Mouse (Mus musculus): ENCODE data around the gene Cops6. TPM values are rescaled to one million over a fixed set of nuclear protein-coding genes. Genes with fewer than 3 reads are reported as not detected.

The Cops6 gene
- 332 and 333 TPM in 2 replicates for polyA plus RNA-seq (2016; fragmentation: Nextera tagmentation; extraction: Ambion mirVana)

DNA sequence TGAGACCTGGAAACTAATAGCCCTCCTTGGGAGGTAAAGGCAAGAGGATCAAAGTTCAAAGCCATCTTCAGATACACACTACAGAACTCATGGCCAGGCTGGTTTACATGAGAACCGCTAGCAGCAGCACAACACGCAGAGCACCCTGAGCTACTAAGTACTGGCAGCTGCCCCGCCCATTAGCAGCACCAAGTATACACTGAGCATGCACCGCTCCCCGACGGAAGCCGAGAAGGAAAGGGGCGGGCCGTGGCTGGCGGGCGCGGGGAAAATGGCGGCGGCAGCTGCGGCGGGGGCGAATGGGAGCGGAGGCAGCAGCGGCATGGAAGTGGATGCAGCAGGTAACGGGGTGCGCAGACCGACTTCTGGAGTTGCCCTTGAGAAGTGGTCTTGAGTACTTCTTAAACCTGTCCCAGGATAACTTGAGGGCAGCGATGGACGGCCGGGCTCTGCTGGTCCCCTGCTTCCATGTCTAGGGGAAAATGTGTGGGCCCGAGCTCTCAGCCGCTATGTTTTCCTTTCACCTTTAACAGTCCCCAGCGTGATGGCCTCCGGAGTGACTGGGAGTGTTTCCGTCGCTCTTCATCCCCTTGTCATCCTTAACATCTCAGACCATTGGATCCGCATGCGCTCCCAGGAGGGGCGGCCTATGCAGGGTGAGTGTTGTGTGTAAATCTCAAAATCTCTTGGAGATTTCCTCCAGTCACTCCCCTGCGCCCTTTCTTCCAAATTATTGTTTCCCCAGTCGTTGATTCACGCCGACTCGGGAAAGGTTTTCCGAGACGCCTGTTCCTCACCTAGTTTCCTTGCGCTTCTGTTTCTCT, at the start of gene Cops6:
Gene Cops6, plus strand, starts transcription at position 230 of the 824 bp plus-strand sequence.
- H3K4me3 ChIP-seq (replicated peaks) = peak within 1 kb of the TSS; percentile 70
- no peaks in the 10 kb centered on the region for H3K27me3 ChIP-seq
- peak within 1 kb of the TSS; percentile 74 for H3K4me2 ChIP-seq
- ATAC-seq (ENCODE audit: insufficient number of reproducible peaks, insufficient read depth, low FRiP score, low TSS enrichment, low read depth) = peak; percentile 94
- WGBS = under 1% methylated on average over 41 of the region's 42 CpGs
- no peaks in the 10 kb centered on the region for H3K9me3 ChIP-seq
- H3K36me3 ChIP-seq = peaks cover 38% of the 10 kb centered on the region
- H3K27ac ChIP-seq = peak within 1 kb of the TSS; percentile 72
- peak within 1 kb of the TSS; percentile 76 for H3K9ac ChIP-seq (replicated peaks)
- peaks cover 12% of the 10 kb centered on the region for H3K4me1 ChIP-seq (replicated peaks)

DNA sequence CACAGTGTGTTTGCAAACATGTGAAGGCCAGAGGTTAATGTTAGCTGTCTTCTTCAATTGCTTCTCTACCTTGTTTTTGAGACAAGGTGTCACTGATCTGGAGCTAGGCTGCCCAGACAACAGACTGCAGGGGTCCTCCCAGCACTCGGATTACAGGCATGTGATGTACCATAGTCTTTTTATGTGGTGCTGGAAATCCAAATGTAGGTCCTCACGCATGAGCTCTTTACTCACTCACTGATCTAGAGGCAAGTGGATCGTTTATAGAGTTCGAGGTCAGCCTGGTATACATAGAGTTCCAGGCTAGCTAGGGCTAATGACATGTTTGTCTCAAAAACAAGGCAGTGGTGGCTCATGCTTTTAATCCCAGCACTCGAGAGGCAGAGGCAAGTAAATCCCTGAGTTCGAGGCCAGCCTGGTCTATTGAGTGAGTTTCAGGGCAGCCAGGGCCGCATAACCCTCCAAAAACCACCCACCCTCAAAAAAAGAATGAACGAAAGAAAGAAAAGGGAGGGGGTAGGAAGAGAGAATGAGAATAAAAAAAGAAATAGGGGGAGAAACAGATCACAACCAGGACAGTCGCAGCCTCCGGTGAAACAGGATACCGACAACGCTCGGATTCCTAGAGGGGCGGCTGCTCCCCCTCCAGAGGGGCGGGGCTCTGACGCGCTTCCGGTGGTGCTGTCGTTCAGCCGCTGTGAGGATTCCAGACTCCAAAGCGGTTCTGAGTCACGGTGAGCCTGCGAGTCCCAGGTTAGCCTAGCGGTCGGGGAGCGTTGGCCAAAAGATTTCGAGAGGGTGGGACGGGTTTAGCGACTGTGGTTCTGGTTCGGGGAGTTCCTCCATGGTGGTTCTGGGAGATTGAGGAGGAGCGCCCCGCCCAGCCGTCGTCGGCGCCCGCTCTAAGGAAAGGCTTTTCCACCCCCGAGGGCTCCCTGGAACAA, 44.3 kb upstream of the Cops6 start, which contains the start of gene Zscan21:
Gene Zscan21, plus strand, starts transcription at position 649 of the 944 bp plus-strand sequence.
- H3K27me3 ChIP-seq = no peaks in the 10 kb centered on the region
- H3K27ac ChIP-seq = peak within 1 kb of the TSS; percentile 94
- H3K4me2 ChIP-seq = peak within 1 kb of the TSS; percentile 71
- 7% methylated on average over 38 of the region's 38 CpGs for WGBS
- ATAC-seq (ENCODE audit: insufficient number of reproducible peaks, insufficient read depth, low FRiP score, low TSS enrichment, low read depth) = peak; percentile 88
- H3K9ac ChIP-seq (replicated peaks) = peak within 1 kb of the TSS; percentile 75
- H3K36me3 ChIP-seq = peaks cover 24% of the 10 kb centered on the region
- H3K4me3 ChIP-seq (replicated peaks) = peak within 1 kb of the TSS; percentile 65
- H3K9me3 ChIP-seq = no peaks in the 10 kb centered on the region
- H3K4me1 ChIP-seq (replicated peaks) = peaks cover 10% of the 10 kb centered on the region

DNA sequence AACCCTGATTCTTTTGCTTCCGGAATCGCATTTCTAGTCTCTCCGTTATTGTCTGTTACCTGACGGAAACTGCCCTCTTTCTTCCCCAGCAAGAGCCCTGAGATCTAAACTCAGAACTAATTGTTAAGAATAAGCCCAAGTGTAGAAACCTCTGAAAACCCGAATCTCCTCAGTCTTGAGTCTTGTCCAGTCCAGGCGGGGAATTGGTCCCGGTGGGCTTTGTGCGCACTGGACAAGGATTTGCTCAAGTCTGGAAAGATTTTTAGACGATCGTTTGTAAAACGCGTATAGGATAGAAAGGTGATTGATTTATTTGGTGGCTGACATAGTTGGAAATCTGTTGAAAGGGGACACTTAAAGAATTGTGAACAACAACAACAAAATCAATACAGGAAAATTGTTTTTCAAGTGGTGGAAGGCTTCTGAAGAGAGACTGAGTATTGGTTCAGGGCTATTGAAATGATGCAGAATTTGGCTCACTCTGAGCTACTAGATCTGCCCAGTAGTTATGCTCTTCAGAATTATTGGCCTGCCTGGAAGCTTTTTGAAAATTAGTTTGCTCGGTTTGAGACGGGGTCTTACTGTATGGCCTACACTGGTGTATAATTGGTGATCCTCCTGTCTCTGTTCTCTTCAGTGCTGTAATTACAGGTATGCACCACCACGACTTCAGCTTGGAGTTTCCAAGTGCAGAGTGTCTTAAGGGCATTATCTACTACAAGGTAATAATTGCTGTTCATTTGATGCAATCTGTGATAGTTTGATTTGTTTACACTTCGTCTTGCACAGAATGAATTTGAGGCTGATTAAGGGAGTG, 43.5 kb upstream of the Cops6 start:
- no peak for ATAC-seq (ENCODE audit: insufficient number of reproducible peaks, insufficient read depth, low FRiP score, low TSS enrichment, low read depth)
- Histone ChIP-seq H3K27me3 (no peaks in the 10 kb centered on the region), H3K9me3 (no peaks in the 10 kb centered on the region), H3K9ac (replicated peaks) (peak overlapping the region; percentile 75), H3K4me1 (replicated peaks) (peaks cover 10% of the 10 kb centered on the region), H3K36me3 (peaks cover 29% of the 10 kb centered on the region), H3K27ac (peak overlapping the region; percentile 94), H3K4me2 (peak overlapping the region; percentile 71), H3K4me3 (replicated peaks) (peak overlapping the region; percentile 65)
- WGBS = 8% methylated on average over 16 of the region's 16 CpGs

DNA sequence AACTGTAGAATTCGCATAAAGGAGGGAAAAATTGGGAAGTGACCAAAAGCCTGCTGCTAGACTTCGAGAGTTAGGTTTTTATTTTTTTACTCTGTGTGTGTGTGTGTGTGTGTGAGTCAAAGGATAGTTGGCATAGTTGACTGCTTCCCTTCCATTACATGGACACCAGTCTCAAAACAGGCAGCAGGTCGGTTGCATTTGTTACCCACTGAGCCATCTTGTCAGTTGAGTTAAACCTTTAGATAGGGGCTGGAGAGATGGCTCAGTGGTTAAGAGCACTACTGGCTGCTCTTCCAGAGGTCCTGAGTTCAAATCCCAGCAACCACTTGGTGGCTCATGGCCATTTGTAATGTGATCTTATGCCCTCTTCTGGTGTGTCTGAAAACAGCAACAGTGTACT, 42.8 kb upstream of the Cops6 start:
- H3K36me3 ChIP-seq = peaks cover 35% of the 10 kb centered on the region
- no peak for ATAC-seq (ENCODE audit: insufficient number of reproducible peaks, insufficient read depth, low FRiP score, low TSS enrichment, low read depth)
- 80% methylated on average over 3 of the region's 3 CpGs for WGBS
- H3K9ac ChIP-seq (replicated peaks) = peak overlapping the region; percentile 75
- H3K27me3 ChIP-seq = no peaks in the 10 kb centered on the region
- no peaks in the 10 kb centered on the region for H3K9me3 ChIP-seq
- H3K4me2 ChIP-seq = peak overlapping the region; percentile 71
- H3K4me3 ChIP-seq (replicated peaks) = peak overlapping the region; percentile 65
- H3K27ac ChIP-seq = no peak overlapping the region
- H3K4me1 ChIP-seq (replicated peaks) = peaks cover 10% of the 10 kb centered on the region

GRCm38 (mm10) chr5:138132425-138133064, 28.3 kb upstream of the Cops6 start:
- no peaks in the 10 kb centered on the region for H3K4me1 ChIP-seq (replicated peaks)
- no peaks in the 10 kb centered on the region for H3K27me3 ChIP-seq
- H3K27ac ChIP-seq = no peak overlapping the region
- H3K4me3 ChIP-seq (replicated peaks) = no peak overlapping the region
- H3K4me2 ChIP-seq = no peak overlapping the region
- 80% methylated on average over 5 of the region's 5 CpGs for WGBS
- ATAC-seq (ENCODE audit: insufficient number of reproducible peaks, insufficient read depth, low FRiP score, low TSS enrichment, low read depth) = no peak
- no peaks in the 10 kb centered on the region for H3K9me3 ChIP-seq
- H3K36me3 ChIP-seq = peaks cover 79% of the 10 kb centered on the region
- no peak overlapping the region for H3K9ac ChIP-seq (replicated peaks)

DNA sequence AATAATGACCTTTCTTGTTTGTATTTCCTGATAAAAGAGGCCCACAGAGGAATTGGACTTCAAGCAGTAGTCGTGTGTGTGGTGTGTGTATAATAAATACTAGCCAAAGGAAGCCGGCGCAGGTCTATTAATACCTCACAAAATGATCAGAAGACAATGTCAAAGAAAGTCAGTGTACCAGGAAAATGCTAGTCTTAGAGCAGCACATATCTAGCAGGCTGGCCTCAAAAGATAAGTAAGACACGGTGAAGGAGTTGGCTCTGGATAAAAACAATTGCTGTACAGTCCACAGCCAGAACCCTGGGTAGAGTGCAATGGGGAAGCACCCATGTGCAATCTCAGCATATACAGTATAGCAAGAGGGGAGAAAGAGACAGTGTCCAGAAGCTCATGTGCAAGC, 23.6 kb upstream of the Cops6 start:
- 93% methylated on average over 4 of the region's 4 CpGs for WGBS
- peaks cover 46% of the 10 kb centered on the region for H3K36me3 ChIP-seq
- no peaks in the 10 kb centered on the region for H3K9me3 ChIP-seq
- no peak overlapping the region for H3K4me3 ChIP-seq (replicated peaks)
- H3K27ac ChIP-seq = no peak overlapping the region
- no peak overlapping the region for H3K4me2 ChIP-seq
- H3K27me3 ChIP-seq = no peaks in the 10 kb centered on the region
- no peaks in the 10 kb centered on the region for H3K4me1 ChIP-seq (replicated peaks)
- no peak for ATAC-seq (ENCODE audit: insufficient number of reproducible peaks, insufficient read depth, low FRiP score, low TSS enrichment, low read depth)
- no peak overlapping the region for H3K9ac ChIP-seq (replicated peaks)

DNA sequence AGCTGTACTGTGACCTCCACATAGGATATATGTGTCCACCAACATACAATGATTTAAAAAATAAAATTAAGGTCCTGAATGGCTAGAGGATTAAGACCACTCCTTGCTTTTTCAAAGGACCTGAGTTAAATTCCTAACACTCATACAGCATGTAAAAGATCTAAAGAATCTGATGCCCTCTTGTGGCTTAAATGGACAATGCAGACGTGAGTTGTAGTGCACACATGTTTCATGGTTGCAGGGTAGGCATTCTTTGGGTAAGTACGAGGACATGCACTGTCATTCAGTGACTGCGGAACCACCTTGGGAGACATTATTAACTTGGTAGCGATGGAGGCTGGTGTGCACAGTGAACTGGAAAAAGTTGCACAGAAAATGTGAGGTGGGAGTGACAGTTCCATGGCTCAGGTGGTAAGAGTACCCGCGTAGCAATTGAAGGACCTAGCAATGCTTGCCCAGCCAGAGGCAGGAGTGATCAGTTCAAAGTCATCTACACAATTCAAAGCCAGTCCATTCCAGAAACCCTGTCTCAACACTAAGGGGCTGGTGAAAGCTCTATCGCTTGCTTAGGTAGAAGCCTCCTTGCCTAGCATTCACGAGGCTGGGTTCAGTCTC, 22.8 kb upstream of the Cops6 start:
- 63% methylated on average over 8 of the region's 8 CpGs for WGBS
- peaks cover 44% of the 10 kb centered on the region for H3K36me3 ChIP-seq

DNA sequence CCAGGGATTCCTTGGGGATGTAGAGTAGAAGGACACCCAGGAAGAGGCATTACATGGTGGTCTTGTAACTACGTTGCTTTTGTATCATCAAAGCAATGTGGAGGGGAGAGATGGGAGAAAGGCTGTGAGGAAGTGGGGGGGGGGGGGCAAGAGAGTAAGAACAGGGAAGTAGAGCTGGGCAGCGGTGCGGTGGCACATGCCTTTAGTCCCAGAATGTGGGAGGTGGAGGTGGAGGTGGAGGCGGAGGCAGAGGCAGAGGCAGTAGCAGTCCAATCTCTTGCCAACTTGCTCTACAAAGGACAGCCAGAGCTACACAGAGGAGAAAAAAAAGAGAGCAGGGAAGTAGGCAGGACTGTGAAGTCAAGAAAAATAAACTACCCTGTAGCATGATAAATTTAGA, 22.3 kb upstream of the Cops6 start:
- ATAC-seq (ENCODE audit: insufficient number of reproducible peaks, insufficient read depth, low FRiP score, low TSS enrichment, low read depth) = no peak
- H3K36me3 ChIP-seq = peaks cover 44% of the 10 kb centered on the region
- H3K4me3 ChIP-seq (replicated peaks) = no peak overlapping the region
- no peaks in the 10 kb centered on the region for H3K9me3 ChIP-seq
- WGBS = 87% methylated on average over 4 of the region's 4 CpGs
- no peak overlapping the region for H3K9ac ChIP-seq (replicated peaks)
- no peak overlapping the region for H3K27ac ChIP-seq
- H3K27me3 ChIP-seq = no peaks in the 10 kb centered on the region
- no peak overlapping the region for H3K4me2 ChIP-seq
- H3K4me1 ChIP-seq (replicated peaks) = no peaks in the 10 kb centered on the region

More for the DNA sequence above, 22.8 kb upstream of the Cops6 start:
- Histone ChIP-seq H3K9ac (replicated peaks) (no peak overlapping the region), H3K9me3 (no peaks in the 10 kb centered on the region), H3K27me3 (no peaks in the 10 kb centered on the region), H3K27ac (no peak overlapping the region), H3K4me3 (replicated peaks) (no peak overlapping the region), H3K4me2 (no peak overlapping the region), H3K4me1 (replicated peaks) (no peaks in the 10 kb centered on the region)
- no peak for ATAC-seq (ENCODE audit: insufficient number of reproducible peaks, insufficient read depth, low FRiP score, low TSS enrichment, low read depth)

- Histone ChIP-seq H3K9me3 (no peaks in the 10 kb centered on the region), H3K4me3 (replicated peaks) (peak overlapping the region; percentile 76), H3K9ac (replicated peaks) (peak overlapping the region; percentile 91), H3K27ac (no peak overlapping the region), H3K4me1 (replicated peaks) (peaks cover 7% of the 10 kb centered on the region; the same call in 1 of the 2 replicates), H3K27me3 (no peaks in the 10 kb centered on the region), H3K4me2 (peak overlapping the region; percentile 66), H3K36me3 (peaks cover 37% of the 10 kb centered on the region)
- ATAC-seq (ENCODE audit: insufficient number of reproducible peaks, insufficient read depth, low FRiP score, low TSS enrichment, low read depth) = no peak
- WGBS = 87% methylated on average over 3 of the region's 3 CpGs
Measured at GRCm38 (mm10) chr5:138154390-138154789, 6.5 kb upstream of the Cops6 start.

Data from limb, embryonic 12.5 days (tissue).